Mouse (Mus musculus) lung, postnatal 14 days (tissue): ENCODE measurements around the gene Hck.

Experiments
- DNase-seq: peaks from one replicate; pipeline ENCODE4 v3.0.0; 2021

Gene Hck

DNA sequence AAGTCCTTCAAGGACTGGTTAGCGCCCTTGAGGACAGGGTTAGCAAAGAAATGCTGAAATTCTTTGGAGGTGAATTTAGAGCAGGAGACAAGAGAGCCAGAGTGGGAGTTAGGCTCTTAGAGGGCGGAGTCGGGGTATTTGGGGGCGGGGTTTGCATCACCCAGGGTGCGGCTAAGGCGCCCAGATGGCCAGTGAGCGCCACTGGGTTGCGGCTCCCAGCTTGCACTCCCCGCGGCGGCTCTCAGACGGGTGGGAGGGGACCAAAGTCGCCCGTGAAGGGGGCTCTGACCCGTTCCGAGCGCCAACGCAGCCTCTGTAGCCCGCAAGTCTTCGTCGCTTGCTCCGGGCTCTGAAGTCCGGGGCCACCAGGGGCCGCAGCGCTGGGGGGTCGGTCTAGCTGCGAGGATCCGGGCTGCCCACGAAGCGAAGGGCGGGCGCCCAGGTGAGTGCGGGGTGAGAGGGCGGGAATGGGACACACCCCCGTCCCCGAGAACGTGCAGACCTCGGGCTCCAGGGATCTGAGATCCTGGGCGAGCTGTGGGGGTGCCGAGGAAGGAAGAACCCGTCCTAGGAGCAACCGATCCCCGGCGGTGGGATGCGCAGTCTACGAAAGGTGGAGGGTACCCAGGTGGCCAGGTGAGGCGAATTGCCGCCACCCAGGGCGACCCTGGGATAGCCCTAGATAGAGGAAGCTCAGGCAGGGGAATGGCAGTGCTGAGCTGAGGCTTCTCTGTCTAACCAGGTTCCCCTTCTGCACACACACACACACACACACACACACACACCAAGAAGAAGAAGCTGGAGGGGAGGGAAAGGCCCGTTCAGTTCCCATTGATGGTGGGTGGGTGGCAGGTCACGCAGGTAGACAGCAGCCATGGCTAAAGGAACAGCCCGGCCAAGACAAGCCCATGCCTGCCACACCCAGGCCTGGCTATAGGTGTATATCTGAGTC is at the start of gene Hck:
TSS of gene Hck (plus strand) at position 156 of the 952 bp plus-strand sequence.
- DNase-seq: peak; percentile 78

DNA sequence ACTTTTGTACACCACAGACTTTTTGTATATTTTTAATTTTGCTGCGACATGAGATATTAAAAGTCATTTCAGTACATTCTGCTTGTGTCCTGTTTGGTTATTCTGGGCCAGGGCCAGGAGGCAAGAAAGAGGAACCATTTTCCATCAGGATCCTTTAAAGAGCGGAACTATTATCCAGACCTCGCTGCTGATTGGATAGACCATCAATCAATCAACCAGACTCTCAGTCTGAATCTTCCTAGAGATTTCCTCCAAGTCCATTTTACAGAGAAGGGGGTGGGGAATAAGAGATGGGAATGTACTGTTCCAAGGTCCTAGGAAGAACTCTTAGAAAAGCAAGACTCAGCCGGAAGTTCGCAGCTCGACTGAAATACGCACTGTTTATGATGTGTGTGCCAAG is 48.1 kb upstream of the Hck start:
- no peak for DNase-seq

DNA sequence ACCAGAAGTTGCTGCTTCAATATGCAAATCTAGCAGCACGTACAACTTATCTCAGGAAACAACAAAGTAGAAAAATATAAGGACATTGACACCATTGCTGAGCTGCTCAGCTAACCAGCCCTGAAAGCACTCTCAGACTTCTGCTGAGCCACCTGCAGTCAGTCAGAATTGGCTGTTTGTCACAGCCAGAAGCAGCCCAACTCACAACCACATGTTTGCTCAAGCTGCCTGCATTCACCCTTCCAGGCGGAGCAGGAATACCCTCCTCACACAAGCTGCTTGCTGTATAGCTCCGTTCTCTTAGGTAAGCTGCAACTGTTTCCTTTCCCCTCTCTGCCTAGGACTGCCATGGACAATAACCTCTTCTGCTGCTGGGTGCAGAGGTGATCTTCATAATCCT is 44.9 kb upstream of the Hck start:
- no peak for DNase-seq

DNA sequence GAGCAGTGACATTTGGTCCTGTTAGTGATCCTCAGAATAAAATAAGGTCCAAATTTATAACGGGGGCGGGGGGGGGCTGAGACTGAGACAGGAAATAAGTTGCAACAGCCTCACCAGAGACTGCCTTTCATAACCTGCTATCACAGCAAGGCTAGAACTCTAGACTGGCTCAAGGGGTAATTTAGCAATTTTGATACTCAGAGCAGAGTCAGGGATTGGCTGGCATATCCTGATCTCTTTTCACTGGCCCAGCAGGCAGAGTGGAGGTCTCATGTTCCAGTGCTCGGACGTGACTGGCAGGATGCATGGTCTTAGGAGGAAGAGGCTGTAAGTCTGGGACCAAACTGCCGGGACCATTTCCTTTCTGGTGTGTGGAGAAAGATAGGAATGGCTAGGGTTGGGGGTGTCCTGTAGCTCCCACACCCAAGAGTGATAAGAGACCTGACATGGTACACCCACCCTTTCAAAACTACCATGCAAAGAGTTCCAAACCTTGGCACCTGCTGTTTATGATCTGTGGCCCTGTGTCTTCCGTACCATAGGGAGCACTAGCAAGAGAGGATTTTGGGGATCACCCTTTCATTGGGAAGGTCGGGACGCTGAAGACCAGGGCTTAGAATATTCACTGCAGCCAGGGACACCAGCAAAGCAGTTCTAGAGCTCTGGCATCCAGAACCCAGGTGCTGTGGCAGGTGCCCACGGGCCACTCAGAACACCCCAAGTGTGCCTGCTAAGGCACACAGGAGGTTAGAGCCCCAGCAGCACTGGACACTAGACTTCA is 43.9 kb upstream of the Hck start:
- DNase-seq: no peak

DNA sequence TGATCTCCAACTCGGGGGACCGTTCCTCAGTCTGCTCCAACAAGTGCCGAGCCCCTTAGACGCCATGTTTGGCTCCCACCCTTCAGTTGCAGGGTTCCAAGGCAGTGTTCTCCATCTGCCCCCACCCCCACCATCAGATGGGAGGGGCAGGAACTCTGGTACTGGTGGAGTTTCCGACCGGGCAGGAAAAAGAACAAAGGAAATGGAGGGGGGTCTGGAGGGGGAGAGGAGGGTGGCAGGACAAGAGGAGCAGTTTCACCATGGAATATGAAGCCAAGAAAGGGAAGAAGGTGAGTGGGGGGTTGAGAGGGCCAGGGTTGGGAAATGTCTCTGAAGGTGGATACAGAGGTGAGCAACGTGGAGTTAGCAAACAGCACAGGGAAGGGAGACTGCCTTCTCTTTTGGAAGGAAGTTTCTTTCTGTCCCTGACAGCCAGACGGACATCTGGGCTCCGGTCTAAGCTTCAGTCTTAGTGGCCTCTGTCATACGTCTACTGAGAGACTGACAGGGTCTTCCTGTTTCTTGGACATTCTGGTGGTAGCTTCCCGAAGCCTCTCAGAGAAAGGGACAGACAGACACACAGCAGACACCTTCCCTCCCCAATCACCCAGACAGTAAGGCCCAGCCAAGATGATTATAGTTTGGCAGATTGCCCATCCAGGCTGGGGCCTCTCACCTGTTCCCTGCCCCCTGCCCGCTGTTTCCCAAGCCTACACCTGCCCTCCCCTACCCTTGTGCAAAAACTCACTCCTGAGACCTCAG is 42.3 kb upstream of the Hck start, which contains the start of gene Ccm2l:
TSS of gene Ccm2l (plus strand) at position 209 of the 762 bp plus-strand sequence.
- DNase-seq: peak; percentile 65

DNA sequence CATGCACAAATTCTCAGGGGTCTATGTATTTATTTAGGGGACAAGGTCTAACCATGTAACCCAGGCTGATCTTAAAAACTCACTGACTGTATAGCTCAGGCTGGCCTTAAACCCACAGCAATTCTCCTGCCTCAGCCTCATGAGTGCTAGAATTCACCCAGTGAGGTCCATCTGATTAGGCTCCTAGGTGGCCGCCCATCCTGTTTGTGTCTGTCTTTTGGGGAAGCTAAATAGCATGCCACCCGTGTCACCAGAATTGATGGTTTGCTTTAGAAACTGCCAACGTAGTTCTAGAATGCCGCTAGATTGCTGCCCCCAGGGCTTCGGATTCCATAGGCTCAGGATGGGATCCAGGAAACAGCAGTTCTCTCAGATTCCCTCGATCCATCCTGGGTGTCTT is 41.3 kb upstream of the Hck start:
- no peak for DNase-seq

DNA sequence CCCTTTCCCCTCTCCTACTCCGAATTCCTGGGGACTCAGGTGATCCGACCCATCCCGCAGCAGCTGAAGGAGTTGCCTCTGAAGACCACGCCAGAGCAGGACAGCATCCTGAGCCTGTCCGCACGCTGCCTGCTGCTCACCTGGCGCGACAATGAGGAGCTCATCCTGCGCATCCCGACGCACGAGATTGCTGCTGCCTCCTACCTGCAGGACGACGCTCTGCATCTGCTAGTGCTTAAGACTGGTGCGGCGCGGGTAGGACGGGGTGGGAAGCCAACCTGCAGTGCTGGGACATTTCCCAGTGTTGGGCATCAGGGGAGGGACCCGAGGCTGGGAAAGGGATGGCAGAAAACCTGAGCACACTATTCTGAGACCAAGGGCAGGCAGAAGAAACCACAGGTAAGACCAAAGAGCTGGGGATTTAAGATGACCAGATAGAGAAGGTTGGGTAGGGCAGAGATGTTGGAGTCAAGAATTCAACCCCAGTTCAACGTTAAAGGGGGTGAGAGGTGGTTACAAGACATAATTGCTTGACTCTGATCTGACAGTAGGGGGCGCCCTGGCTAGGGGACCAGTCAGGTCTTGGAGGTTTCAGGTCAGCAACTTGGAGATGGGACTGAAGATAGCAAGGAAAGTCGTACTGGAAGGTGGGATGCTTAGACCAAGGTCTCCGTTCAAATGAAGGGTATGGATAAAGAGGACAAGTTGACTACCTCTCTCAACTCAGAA is 37.3 kb upstream of the Hck start:
- DNase-seq: peak; percentile 58

DNA sequence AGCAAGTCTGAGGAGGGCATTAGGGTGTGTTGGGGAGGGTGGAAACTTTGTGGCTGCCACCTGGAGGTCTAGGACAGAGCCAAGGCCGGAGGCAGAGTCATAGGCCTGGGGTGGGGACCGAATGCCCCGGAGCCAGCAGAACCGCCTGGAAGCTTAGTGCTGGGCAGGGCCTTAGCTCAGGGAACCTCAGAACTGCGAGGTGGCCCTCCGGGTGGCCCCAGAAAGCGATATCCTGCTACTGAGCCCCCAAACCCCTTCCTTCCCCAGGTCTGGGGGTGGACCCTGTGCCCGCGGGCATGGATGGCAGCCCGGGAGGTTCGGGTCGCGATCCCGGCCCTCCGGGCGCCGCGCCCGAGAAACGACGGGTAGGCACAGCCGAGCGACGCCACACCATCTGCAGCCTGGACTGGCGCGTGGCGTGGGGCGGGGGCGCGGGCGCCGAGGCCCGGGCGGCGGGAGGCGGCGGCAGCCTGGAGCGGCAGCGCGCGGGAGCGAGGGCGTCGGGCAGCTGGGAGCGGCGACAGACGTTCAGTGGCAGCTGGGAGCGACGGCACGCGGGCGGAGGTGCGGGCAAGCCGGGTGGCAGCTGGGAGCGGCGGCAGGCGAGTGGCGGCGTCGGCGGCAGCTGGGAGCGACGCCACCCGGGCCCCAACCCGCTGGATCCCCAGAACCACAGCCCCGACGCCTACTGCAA is 36.6 kb upstream of the Hck start:
- no peak for DNase-seq

DNA sequence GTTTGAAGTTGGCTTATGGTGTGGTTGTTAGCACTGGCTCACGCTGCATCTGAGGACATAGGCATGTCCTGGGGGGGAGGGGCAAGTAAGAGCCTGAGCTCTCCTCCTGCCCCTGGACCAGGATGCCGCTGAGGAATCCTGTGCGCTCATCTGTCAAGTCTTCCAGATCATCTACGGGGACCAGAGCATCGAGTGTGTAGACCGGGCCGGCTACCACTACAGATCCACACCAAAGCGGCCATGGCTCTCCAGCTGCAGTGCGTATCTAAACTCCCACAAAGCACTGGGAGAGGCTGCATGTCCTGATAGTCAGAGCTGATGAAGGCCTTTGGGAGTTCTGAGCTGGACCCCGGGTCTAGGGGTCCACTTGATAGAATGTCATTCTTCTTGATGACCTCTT is 33.6 kb upstream of the Hck start:
- DNase-seq: no peak

DNA sequence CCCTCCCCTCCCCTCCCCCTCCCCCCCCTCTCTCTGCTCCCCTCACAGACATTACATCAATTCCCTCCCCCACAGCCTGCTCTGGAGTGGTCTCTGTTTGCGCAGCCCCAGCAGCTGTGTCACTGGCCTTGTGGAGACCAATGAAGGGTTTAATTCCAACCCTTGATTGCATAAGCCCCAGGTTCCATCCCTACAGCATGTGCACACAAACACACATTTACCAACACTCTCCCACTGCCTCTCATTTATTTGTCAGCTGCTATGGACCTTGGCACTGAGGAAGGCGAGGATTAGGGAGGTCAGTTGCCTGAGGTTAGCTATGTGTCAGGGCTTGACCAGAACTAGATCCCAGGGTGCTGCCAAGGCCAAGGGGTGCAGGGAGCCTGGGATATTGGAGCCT is 32.3 kb upstream of the Hck start:
- no peak for DNase-seq

DNA sequence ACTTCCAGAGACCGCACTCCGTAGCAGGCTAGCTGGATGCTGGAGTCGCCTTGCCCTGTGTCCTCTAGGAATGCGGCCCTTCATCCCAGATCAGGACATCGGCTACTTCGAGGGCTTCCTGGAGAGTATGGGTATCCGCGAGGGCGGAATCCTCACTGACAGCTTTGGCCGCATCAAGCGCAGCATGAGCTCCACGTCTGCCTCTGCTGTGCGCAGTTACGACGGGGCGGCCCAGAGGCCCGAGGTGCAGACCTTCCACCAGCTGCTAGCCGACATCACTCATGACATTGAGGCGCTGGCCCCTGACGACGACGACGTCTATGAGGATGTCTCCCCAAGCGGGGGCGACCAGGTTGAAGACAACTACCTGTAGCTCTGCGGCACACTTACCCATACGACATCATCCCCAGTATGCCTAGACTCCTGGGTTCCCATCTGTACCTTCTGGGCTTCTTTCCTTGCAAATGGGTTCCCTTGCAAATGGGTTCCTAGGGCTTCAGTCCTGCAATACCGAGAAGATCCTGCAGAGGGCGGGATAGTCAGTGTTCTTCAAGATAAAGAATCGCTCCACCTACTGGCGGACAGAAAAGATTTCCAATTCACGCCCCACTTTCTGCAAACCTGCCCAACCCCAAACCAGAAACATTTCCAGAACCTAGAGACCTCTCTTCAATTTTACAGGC is 27.3 kb upstream of the Hck start:
- DNase-seq: peak; percentile 89

DNA sequence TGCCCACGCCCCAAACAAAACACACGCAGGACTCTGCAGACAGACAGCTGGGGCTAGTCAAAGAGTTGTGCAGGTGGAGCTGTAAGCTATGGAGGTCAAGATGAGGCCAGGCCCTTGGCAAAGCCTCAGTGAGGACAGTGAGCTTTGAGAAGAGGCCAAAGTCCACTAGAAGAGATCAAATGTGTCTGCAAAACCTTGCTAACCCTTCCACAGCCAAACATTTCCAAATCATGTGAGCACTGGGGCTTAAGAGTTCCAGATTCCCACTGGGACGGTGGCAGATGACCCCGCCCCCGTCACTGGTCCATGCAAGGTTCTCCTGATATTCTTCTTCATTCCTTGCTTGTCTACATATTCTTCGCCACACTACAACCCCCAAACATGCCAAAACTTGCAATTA is 26.4 kb upstream of the Hck start:
- DNase-seq: no peak

DNA sequence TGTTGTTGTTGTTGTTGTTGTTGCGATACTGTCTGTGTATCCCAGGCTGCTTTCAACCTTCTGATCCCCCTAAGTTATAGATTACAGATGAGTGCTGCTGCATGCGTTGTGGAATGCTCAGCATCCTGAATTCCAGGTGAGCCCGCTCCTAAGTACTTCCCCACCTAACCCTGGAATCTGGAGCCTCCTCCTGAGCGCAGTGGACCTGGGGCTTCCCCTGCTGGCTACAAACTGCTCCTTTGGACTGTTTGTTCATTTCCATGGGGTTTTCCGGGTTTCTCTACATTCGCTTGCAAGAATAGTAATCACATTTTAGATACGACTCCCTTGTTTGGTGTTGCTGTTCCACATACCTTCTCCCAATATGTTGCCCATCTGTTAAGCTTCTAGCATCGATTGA is 25.0 kb upstream of the Hck start:
- no peak for DNase-seq

DNA sequence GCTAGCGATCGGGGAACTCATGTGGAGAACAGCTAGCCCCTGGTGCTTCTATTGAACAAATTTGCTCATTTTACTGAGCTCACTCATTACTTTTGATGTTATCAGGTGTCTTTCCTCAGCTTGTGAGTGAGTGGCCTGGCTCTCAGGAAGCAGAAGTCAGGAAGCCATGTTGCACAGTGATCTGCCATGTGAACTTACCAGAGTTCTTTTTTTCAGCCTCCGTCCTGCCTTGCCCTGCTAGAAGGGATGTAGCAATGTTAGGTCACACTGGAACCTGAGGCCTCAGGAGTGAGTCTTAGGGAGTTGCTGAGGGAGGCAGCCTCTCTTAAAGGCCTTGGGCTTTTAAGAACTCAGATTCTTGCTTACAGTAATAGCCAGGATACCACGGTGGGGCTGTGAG is 24.4 kb upstream of the Hck start:
- no peak for DNase-seq

DNA sequence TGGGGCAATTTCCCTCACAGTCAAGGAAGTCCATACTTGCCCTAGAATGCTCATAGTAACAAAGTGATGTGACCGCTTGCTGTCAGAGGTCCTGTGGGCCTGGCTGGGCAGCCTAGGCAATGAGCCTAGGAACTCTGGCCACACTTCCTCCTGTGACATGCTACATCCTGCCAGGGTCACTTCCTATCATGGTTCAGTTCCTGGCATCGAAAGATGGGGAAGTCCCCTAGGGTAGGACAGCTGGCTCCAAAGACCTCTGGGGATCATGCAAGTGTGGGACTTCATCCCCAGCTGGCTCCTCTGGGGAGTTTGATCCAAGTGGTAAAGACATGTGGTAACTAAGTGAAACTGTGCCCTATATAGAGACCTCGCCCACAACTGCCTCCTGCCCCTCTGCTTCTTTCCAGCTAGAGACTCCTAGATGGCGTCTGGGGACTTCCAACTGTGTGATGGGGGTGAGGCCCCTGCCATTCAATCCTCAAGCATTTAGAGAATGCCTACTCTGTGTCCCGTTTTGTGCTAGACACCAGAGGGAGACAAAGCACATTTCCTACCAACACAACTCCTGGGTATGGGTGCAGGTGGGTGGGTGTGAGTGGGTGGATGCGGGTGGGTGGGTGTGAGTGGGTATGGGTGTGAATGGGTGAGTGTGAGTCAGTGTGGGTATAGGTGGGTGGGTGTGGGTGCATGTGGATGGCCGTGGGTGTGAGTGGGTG is 23.8 kb upstream of the Hck start:
- no peak for DNase-seq

DNA sequence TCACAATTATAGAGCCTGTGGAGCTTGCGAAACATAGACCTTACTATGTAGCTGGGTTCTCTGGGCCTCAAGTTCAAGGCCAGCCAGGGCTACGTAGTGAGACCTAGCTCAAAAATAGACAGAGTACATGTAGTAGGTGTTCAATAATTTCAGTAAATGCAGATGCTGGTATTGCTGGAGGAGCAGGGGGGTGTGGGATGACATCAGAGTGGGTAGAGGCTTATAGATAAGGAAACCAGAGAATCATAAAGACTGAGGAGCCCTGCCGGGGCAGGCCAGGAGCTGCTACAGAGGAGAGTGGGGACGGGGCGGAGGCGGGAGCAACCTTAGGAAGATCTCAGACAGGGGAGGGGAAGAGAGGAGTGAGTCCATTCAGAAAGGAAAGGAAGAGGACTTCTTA is 22.7 kb upstream of the Hck start:
- no peak for DNase-seq

DNA sequence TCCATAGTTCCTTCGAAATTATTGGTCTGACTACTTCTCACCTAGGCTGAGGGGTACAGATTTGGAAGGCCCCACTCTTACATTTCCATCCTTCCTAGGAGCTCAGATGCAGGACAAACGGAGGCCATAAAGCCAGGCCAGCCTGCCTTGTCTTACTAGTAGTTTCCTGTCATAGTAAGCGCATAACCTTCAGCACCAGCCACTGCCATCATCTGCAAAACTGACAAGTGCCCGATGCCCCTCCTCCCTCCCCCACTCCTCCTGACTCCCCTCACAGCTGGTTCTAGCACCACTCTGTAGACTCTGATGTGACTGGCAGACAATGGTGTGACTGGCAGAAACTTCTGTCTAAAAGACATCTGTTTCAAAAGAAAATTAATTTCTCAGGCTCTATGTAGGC is 22.1 kb upstream of the Hck start:
- DNase-seq: no peak

DNA sequence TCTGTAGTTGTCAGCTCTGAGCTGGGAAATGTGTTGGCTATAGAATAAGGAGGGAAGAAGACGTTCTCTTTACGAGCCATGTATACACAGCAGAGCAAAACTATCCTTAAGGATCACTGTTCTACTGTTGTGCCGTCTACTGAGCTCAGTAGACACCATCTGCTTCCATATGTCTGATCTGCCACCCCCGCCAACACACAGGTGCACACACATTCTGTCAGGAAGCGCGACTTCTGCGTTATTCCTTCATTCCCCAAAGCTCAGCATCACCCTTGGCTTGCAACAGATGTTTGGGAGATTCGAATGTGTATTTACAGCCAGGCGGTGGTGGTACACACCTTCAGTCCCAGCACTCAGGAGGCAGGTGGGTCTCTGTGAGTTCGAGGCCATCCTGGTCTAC is 21.2 kb upstream of the Hck start:
- DNase-seq: no peak

DNA sequence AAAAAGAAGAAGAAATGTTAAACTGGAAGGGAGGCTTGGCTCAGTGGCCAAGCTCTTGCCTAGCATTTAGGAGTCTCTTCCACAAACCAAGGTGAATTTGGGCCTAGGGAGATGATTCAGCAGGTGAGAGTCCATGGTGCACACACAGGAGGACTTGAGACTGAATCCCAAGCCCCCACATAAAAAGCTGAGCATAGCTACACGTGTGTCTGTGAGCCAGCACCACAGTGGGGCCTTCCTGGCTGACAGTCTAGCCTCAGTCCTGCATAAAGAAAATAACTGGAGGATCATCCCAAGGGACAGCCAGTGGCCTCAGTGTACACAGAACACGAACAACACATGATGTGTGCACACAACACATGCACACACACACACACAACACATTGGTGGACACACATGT is 19.0 kb upstream of the Hck start:
- no peak for DNase-seq

DNA sequence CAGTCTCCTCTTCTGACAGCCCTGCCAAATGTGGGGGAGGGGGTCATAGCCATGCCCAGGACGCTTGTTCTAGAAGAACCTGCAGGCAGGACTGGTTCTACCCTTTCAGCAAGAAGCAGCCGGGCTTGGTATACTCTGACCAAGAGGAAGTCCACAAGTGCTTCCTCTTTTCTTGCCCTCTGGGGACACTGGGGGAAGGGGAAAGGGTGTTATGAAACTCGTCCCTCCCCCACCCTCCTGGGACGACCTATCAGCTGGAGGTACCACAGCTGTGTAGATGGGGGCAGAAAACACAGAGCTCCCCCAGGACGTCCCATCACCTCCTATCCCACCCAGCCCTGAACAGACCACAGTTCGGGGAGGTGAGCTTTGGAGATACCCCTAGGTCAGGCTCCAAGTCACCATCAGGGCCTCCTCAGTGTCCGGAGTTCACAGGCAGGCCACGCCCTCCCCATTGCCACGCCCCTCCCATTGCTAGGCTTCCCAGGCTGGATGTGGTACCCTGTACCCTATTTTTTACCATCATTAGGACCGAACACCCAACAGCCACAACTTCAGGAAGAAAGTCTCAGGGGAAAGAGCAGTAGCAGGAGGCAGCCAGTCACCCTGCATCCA is 17.6 kb upstream of the Hck start:
- DNase-seq: peak; percentile 54
